Mouse (Mus musculus) MEL (cell line): ENCODE data around the gene Pappa2.

Source experiments
- CHD1 ChIP-seq: IDR thresholded peaks from 2 replicates; pipeline ENCODE4 v1.6.1; 2012; ENCODE audit warnings: low read depth, mild to moderate bottlenecking, inconsistent platforms, low read length, improper control_type of control experiment
- CTCF ChIP-seq, 3 experiments: IDR thresholded peaks in 2 of 3; conservative IDR thresholded peaks in 1 of 3; 2 replicates each; pipeline ENCODE4 v1.5.1; 2011 to 2012; ENCODE audit warnings: low read length in 3 of 3, low read depth in 2 of 3, mild to moderate bottlenecking in 2 of 3, improper control_type of control experiment in 1 of 3, inconsistent platforms in 1 of 3, mixed read lengths in 1 of 3, moderate library complexity in 1 of 3; ENCODE audit not compliant: control insufficient read depth in 1 of 3, insufficient read depth in 1 of 3, poor library complexity in 1 of 3, severe bottlenecking in 1 of 3
- GATA1 ChIP-seq: IDR thresholded peaks from 2 replicates; pipeline ENCODE4 v1.6.1; 2011; ENCODE audit warnings: low read depth, low read length, improper control_type of control experiment
- POLR2AphosphoS2 ChIP-seq: IDR thresholded peaks from 2 replicates; pipeline ENCODE4 v1.6.1; 2011; ENCODE audit warnings: low read length, improper control_type of control experiment
- POLR2AphosphoS5 ChIP-seq: IDR thresholded peaks from 2 replicates; pipeline ENCODE4 v1.6.1; 2012; ENCODE audit warnings: low read depth, borderline replicate concordance, mild to moderate bottlenecking, inconsistent platforms, low read length, moderate library complexity, mixed read lengths
- SIN3A ChIP-seq: IDR thresholded peaks from 2 replicates; pipeline ENCODE4 v1.6.1; 2012; ENCODE audit warnings: low read length, improper control_type of control experiment, inconsistent platforms
- UBTF ChIP-seq: IDR thresholded peaks from 2 replicates; pipeline ENCODE4 v1.6.1; 2012; ENCODE audit warnings: low read depth, mild to moderate bottlenecking, inconsistent platforms, low read length, improper control_type of control experiment, moderate library complexity, borderline replicate concordance; ENCODE audit not compliant: insufficient read depth
- ZC3H11A ChIP-seq: IDR thresholded peaks from 2 replicates; pipeline ENCODE4 v1.6.1; 2012; ENCODE audit warnings: low read depth, mild to moderate bottlenecking, inconsistent platforms, low read length, improper control_type of control experiment

- TF ChIP-seq ZC3H11A: no peak
- TF ChIP-seq POLR2AphosphoS5: no peak
- TF ChIP-seq SIN3A: no peak
- TF ChIP-seq CTCF (IDR thresholded peaks at IDR 0.05 in 2 of 3, conservative IDR thresholded peaks at IDR 0.05 in 1 of 3; ENCODE audit: control insufficient read depth in 1 of 3, insufficient read depth in 1 of 3, low read depth in 2 of 3, low read length in 3 of 3, poor library complexity in 1 of 3, severe bottlenecking in 1 of 3): no peak
- TF ChIP-seq UBTF: no peak
- no peak for TF ChIP-seq CHD1
- no peak for TF ChIP-seq POLR2AphosphoS2
- no peak for TF ChIP-seq GATA1
Measured at GRCm38 (mm10) chr1:158701336-158701735, 279.0 kb downstream of the Pappa2 start.
